ENCODE assay signal across 16 mouse cellular contexts in the genomic region with DNA sequence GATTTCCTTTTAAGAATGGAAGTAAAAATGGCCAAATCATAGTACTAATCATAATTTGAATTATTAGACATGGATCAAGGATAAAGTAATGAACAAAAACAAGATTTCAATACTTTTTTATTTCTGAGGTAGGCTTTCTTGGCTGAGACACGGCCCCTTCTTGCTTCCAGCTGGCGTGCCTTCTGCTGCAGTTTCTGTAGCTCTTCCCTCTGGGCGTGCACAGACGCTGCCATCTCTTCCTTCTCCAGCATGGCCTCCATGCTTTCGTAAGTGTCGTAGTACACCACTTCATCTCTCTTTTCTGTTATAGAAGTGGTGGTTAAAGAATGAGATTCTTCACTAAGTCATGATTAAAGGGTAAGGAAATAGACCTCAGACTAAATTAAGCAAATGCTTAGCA. TPM values are rescaled to one million over a fixed set of nuclear protein-coding genes. Genes with fewer than 3 reads are reported as not detected.
DNase-seq lines count a peak whose midpoint lies in the region; ATAC-seq and TF ChIP-seq lines count a peak whose summit lies in the region.
"Had no signal": no experiment of that assay in that cellular context is flagged by ENCODE, and none has a peak within 500 bp of the region (broad histone marks: within the 10 kb centered on the region; RNA-seq: fewer than 3 reads in every experiment).

No protein-coding gene starts in this region.

- no peak overlapping the region for H3K4me3 ChIP-seq in forebrain, embryonic 14.5 days (ENCODE audit: low read depth, low read length)
- no peak overlapping the region for H3K4me3 ChIP-seq in forebrain, embryonic 10.5 days
- H3K4me3 ChIP-seq in forebrain, postnatal 0 days (ENCODE audit: low read depth, low read length), result no peak overlapping the region
- H3K4me3 ChIP-seq in lung, adult 2 months (replicated peaks; ENCODE audit: extremely low read depth, low read depth, low read length), result no peak overlapping the region
- H3K4me3 ChIP-seq in liver, embryonic 12.5 days, result no peak overlapping the region
- no peak overlapping the region for H3K4me3 ChIP-seq in liver, embryonic 11.5 days (ENCODE audit: low read depth, low read length)
- H3K4me3 ChIP-seq: embryonic facial prominence, embryonic 13.5 days; midbrain, embryonic 13.5 days; neural tube, embryonic 13.5 days; stomach, embryonic 15.5 days had no signal

- DNase-seq in forebrain, embryonic 14.5 days (ENCODE audit: low spot score), result peak; percentile 63
- DNase-seq in forebrain, embryonic 10.5 days (ENCODE audit: extremely low spot score, low spot score), result no peak
- peak; percentile 77 for DNase-seq in cerebellum, adult 11-12 months
- DNase-seq in forebrain, postnatal 0 days, result peak; percentile 78
- peak; percentile 55 for DNase-seq in left cerebral cortex, postnatal 4 days
- no peak for DNase-seq in lung, adult 2 months
- DNase-seq in liver, embryonic 11.5 days (ENCODE audit: low spot score), result no peak
- DNase-seq: adrenal gland, postnatal 10 days; heart, adult 18-20 months had no signal

- intact Hi-C loops in left cerebral cortex, postnatal 4 days (cut with DNase I), result no loop called here

- H3K27me3 ChIP-seq in forebrain, embryonic 14.5 days (replicated peaks; ENCODE audit: control insufficient read depth, insufficient read depth, low read length), result no peaks in the 10 kb centered on the region
- H3K27me3 ChIP-seq in forebrain, embryonic 10.5 days (ENCODE audit: poor library complexity, severe bottlenecking), result no peaks in the 10 kb centered on the region
- H3K27me3 ChIP-seq in forebrain, postnatal 0 days (ENCODE audit: insufficient read depth, low read length), result no peaks in the 10 kb centered on the region
- no peaks in the 10 kb centered on the region for H3K27me3 ChIP-seq in liver, embryonic 12.5 days (replicated peaks)
- no peaks in the 10 kb centered on the region for H3K27me3 ChIP-seq in liver, embryonic 11.5 days (replicated peaks; ENCODE audit: control insufficient read depth, insufficient read depth, low read length)
- H3K27me3 ChIP-seq: embryonic facial prominence, embryonic 13.5 days; midbrain, embryonic 13.5 days; neural tube, embryonic 13.5 days; stomach, embryonic 15.5 days had no signal

- no peak overlapping the region for H3K9ac ChIP-seq in forebrain, embryonic 14.5 days (ENCODE audit: low read length)
- H3K9ac ChIP-seq in forebrain, postnatal 0 days, result no peak overlapping the region
- H3K9ac ChIP-seq in liver, embryonic 12.5 days, result no peak overlapping the region
- H3K9ac ChIP-seq in liver, embryonic 11.5 days (ENCODE audit: low read depth, low read length), result no peak overlapping the region
- H3K9ac ChIP-seq: embryonic facial prominence, embryonic 13.5 days; liver, embryonic 14.5 days; midbrain, embryonic 13.5 days; neural tube, embryonic 13.5 days; stomach, embryonic 15.5 days had no signal

- no peak for TF ChIP-seq CTCF in forebrain, postnatal 0 days (IDR thresholded peaks at IDR 0.05; ENCODE audit: low read depth)
- no peak for TF ChIP-seq CTCF in lung, adult 2 months (IDR thresholded peaks at IDR 0.05; ENCODE audit: insufficient read depth, low read length)

- no peaks in the 10 kb centered on the region for H3K9me3 ChIP-seq in forebrain, embryonic 14.5 days (replicated peaks; ENCODE audit: control insufficient read depth, low read length)
- H3K9me3 ChIP-seq in forebrain, embryonic 10.5 days, result no peaks in the 10 kb centered on the region
- H3K9me3 ChIP-seq in forebrain, postnatal 0 days (ENCODE audit: low read length), result no peaks in the 10 kb centered on the region
- no peaks in the 10 kb centered on the region for H3K9me3 ChIP-seq in liver, embryonic 12.5 days (replicated peaks)
- no peaks in the 10 kb centered on the region for H3K9me3 ChIP-seq in liver, embryonic 11.5 days (ENCODE audit: control insufficient read depth, low read length)
- H3K9me3 ChIP-seq: embryonic facial prominence, embryonic 13.5 days; midbrain, embryonic 13.5 days; neural tube, embryonic 13.5 days; stomach, embryonic 15.5 days had no signal

- H3K4me1 ChIP-seq in forebrain, embryonic 14.5 days (ENCODE audit: control insufficient read depth, insufficient read depth, low read length), result no peaks in the 10 kb centered on the region
- no peaks in the 10 kb centered on the region for H3K4me1 ChIP-seq in forebrain, embryonic 10.5 days
- no peaks in the 10 kb centered on the region for H3K4me1 ChIP-seq in forebrain, postnatal 0 days (ENCODE audit: insufficient read depth)
- no peaks in the 10 kb centered on the region; the same call in 1 of the 2 replicates for H3K4me1 ChIP-seq in lung, adult 2 months (ENCODE audit: control insufficient read depth, insufficient read depth, low read length)
- no peaks in the 10 kb centered on the region for H3K4me1 ChIP-seq in liver, embryonic 12.5 days
- no peaks in the 10 kb centered on the region for H3K4me1 ChIP-seq in liver, embryonic 11.5 days (replicated peaks; ENCODE audit: control insufficient read depth, insufficient read depth, low read length)
- H3K4me1 ChIP-seq: embryonic facial prominence, embryonic 13.5 days; midbrain, embryonic 13.5 days; neural tube, embryonic 13.5 days; stomach, embryonic 15.5 days had no signal

- WGBS in forebrain, embryonic 14.5 days, result 68% methylated on average over 6 of the region's 6 CpGs
- WGBS in forebrain, embryonic 10.5 days, result 94% methylated on average over 6 of the region's 6 CpGs
- WGBS in forebrain, postnatal 0 days, result 70% methylated on average over 6 of the region's 6 CpGs
- 90% methylated on average over 6 of the region's 6 CpGs for WGBS in lung, adult 2 months
- WGBS in liver, embryonic 12.5 days (ENCODE audit: insufficient replicate concordance), result 90% methylated on average over 6 of the region's 6 CpGs
- WGBS in liver, embryonic 11.5 days, result 93% methylated on average over 6 of the region's 6 CpGs

- H3K27ac ChIP-seq in forebrain, embryonic 14.5 days (ENCODE audit: low read depth, low read length), result no peak overlapping the region; the same call in 1 of the 2 replicates
- H3K27ac ChIP-seq in forebrain, embryonic 10.5 days, result no peak overlapping the region
- peak overlapping the region; percentile 31; the same call in 1 of the 2 replicates for H3K27ac ChIP-seq in forebrain, postnatal 0 days (ENCODE audit: low read depth, low read length)
- no peak overlapping the region for H3K27ac ChIP-seq in liver, embryonic 12.5 days
- no peak overlapping the region for H3K27ac ChIP-seq in liver, embryonic 11.5 days (ENCODE audit: low read depth, low read length)
- H3K27ac ChIP-seq: embryonic facial prominence, embryonic 13.5 days; kidney, postnatal 0 days; liver, embryonic 14.5 days; midbrain, embryonic 13.5 days; neural tube, embryonic 13.5 days; stomach, embryonic 15.5 days had no signal

- no peak overlapping the region for H3K4me2 ChIP-seq in forebrain, embryonic 14.5 days (ENCODE audit: low read length)
- H3K4me2 ChIP-seq in forebrain, postnatal 0 days (ENCODE audit: low read depth), result no peak overlapping the region
- no peak overlapping the region for H3K4me2 ChIP-seq in liver, embryonic 12.5 days
- H3K4me2 ChIP-seq in liver, embryonic 11.5 days, result no peak overlapping the region
- H3K4me2 ChIP-seq: embryonic facial prominence, embryonic 13.5 days; midbrain, embryonic 13.5 days; neural tube, embryonic 13.5 days; stomach, embryonic 15.5 days had no signal

- ATAC-seq in forebrain, embryonic 14.5 days, result no peak; the same call in 1 of the 2 replicates
- ATAC-seq in forebrain, postnatal 0 days, result peak; percentile 83
- ATAC-seq in liver, embryonic 12.5 days, result no peak
- no peak for ATAC-seq in liver, embryonic 11.5 days (replicated peaks; ENCODE audit: low FRiP score)
- ATAC-seq: midbrain, embryonic 13.5 days had no signal

- no peak for TF ChIP-seq POLR2A in lung, adult 2 months (IDR thresholded peaks at IDR 0.05; ENCODE audit: borderline replicate concordance, extremely low read depth, low read depth, low read length)

- H3K36me3 ChIP-seq in forebrain, embryonic 14.5 days (ENCODE audit: control insufficient read depth, insufficient read depth, low read length), result peaks cover 31% of the 10 kb centered on the region
- H3K36me3 ChIP-seq in forebrain, embryonic 10.5 days (replicated peaks), result peaks cover 66% of the 10 kb centered on the region
- peaks cover 16% of the 10 kb centered on the region for H3K36me3 ChIP-seq in forebrain, postnatal 0 days (ENCODE audit: insufficient read depth)
- H3K36me3 ChIP-seq in liver, embryonic 12.5 days, result peaks cover 65% of the 10 kb centered on the region
- peaks cover 8% of the 10 kb centered on the region; the same call in 1 of the 2 replicates for H3K36me3 ChIP-seq in liver, embryonic 11.5 days (ENCODE audit: control insufficient read depth, insufficient read depth, low read length)

RNA-seq across cellular contexts. Expression of a gene that starts 46.3 kb away (rescaled TPM):
- polyA plus RNA-seq in forebrain, embryonic 14.5 days (2014; fragmentation: Nextera tagmentation; extraction: Ambion mirVana), result 7.2 and 9.3 TPM in 2 replicates
- polyA plus RNA-seq in forebrain, embryonic 10.5 days (2016; fragmentation: Nextera tagmentation; extraction: Ambion mirVana), result 2.3 and 2.9 TPM in 2 replicates
- 25.5 and 29.7 TPM in 2 replicates for total RNA-seq in forebrain, postnatal 0 days (2014; rRNA removed)
- polyA plus RNA-seq in forebrain, postnatal 0 days (2015; fragmentation: Nextera tagmentation; extraction: Ambion mirVana), result 5.6 and 9.0 TPM in 2 replicates
- total RNA-seq in left cerebral cortex, postnatal 4 days (2021), result 10 to 100 TPM; 40.4 to 44.4 TPM
- polyA plus RNA-seq in lung, adult 2 months (2012; rRNA removed), result 7.0 and 10.4 TPM in 2 replicates
- polyA plus RNA-seq in liver, embryonic 12.5 days (2016; fragmentation: Nextera tagmentation; extraction: Ambion mirVana), result 6.7 and 8.9 TPM in 2 replicates
- polyA plus RNA-seq in liver, embryonic 11.5 days (2014; fragmentation: Nextera tagmentation; extraction: Ambion mirVana), result 2.8 and 3.4 TPM in 2 replicates

Comparison
In these comparisons a context has a peak if more than half of its experiments do, and no peak if none do; other contexts are left out.
1. DNase-seq: peak in forebrain, embryonic 14.5 days (single experiment), cerebellum, adult 11-12 months (single experiment), forebrain, postnatal 0 days (single experiment) and left cerebral cortex, postnatal 4 days (single experiment); none in forebrain, embryonic 10.5 days (single experiment), lung, adult 2 months (single experiment) and liver, embryonic 11.5 days (single experiment).